Mouse (Mus musculus) layer of hippocampus, adult 6 months (tissue): ENCODE results near the gene Zic5. TPM values are rescaled to one million over a fixed set of nuclear protein-coding genes. Genes with fewer than 3 reads are reported as not detected.

ENCODE experiments used
- long read RNA-seq, 2 experiments: library from polyadenylated mRNA; unstranded; transcript quantifications; one replicate each; pipeline ENCODE4 v2.0.0; 2019 to 2020
- polyA plus RNA-seq: library from polyadenylated mRNA; unstranded; fragments of <200 nt; fragmentation: Nextera tagmentation; gene quantifications from 2 replicates; pipeline ENCODE4 v1.2.3, GENCODE M21; 2021

Zic5 gene
- 1.6 and 1.9 TPM in 2 replicates for polyA plus RNA-seq
- long read RNA-seq, experiment 1, full-length matches to known transcripts = 6 of 8 reads
- long read RNA-seq, experiment 1, partial matches to known transcripts = 0 of 8 reads
- long read RNA-seq, experiment 1, other reads (novel, unspliced or antisense) = 2 of 8 reads
- long read RNA-seq, experiment 2, full-length matches to known transcripts = 8 of 10 reads
- long read RNA-seq, experiment 2, partial matches to known transcripts = 0 of 10 reads
- long read RNA-seq, experiment 2, other reads (novel, unspliced or antisense) = 2 of 10 reads

GRCm38 (mm10) chr14:122464763-122465741 lies at the start of gene Zic5:
Zic5 (minus strand) TSS chr14:122465677.

GRCm38 (mm10) chr14:122490441-122491328 lies 25.2 kb upstream of the Zic5 start, which contains the start of gene Gm10837:
Gm10837 (plus strand) TSS chr14:122490586.

GRCm38 (mm10) chr14:122474891-122475556 lies 9.5 kb upstream of the Zic5 start, which contains the start of gene Zic2:
Zic2 (plus strand) TSS chr14:122475435.

GRCm38 (mm10) chr14:122450496-122451382 lies 14.7 kb downstream of the Zic5 start, which contains the start of gene Gm5089:
Gm5089 (minus strand) TSS chr14:122451115.

Other genes starting within 250 kb of the Zic5 start
- not detected in 2 replicates for gene Gm5089, start 14.6 kb downstream of the Zic5 start, polyA plus RNA-seq
- gene Zic2, start 9.8 kb upstream of the Zic5 start, polyA plus RNA-seq = 4.7 and 5.9 TPM in 2 replicates
- gene Gm10837, start 24.9 kb upstream of the Zic5 start, polyA plus RNA-seq = 0.09 TPM in 1 of 2 replicates, not detected in the other
- 14.8 and 20.5 TPM in 2 replicates for gene Pcca, start 68.6 kb upstream of the Zic5 start, polyA plus RNA-seq